Mouse (Mus musculus) adrenal gland, postnatal 14 days (tissue): ENCODE measurements at regions not wholly inside any gene's neighbourhood (a gene's known extent, or its start where the extent isn't known, plus 50 kb on each side); places are given as distances from the start of the nearest gene placed in this dataset.
A peak's percentile ranks its signal among the peaks of the same experiment; 100 is the strongest.

ENCODE experiments used
- DNase-seq: peaks from one replicate; pipeline ENCODE4 v3.0.0; 2021; ENCODE audit warnings: mixed read lengths

GRCm38 (mm10) chr8:116227003-116227402, 277.8 kb upstream of the Dynlrb2 start:
- no peak for DNase-seq

- DNase-seq, result no peak
Measured at GRCm38 (mm10) chr8:116223235-116223634, 281.5 kb upstream of the Dynlrb2 start.

DNA sequence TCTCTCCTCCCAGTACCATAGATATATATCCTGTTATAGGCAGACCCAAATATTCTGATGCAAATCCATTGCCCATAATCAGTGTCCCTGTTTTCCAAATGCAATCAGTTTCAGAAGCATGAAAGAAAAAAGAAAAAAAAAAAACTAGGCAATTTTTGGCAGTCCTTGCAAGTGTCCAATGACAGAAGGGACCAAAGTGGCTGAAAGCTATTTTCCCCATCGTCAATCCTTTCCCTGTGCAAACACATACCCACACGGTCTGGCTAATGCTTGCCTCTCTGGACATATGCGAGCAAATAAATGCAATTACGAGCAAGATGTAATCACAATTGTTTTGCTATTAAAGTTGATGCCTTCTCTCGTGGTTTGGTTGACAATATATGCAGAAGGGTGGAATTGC, 288.9 kb upstream of the Dynlrb2 start:
- no peak for DNase-seq

- DNase-seq, result no peak
Measured at GRCm38 (mm10) chr8:116215286-116215860, 289.4 kb upstream of the Dynlrb2 start.

DNA sequence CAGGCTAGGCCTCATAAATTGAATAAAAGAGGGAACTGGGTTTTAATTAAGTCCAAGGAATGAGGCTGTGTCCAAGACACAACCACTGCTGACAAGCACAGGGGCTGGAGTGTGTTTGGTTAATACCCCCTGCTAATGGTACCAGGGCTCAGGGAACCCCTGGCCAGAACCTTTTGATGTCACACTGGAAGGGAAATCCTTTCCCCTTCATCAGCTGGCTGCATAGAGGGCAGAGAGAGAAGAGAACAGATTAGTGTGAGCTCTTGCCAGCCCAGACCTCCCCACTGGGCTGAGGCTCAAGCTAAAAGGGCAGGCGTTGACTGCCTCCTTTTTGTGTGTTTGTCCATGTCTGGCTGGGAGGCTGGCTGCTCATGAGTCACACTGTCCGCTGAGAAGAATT, 301.1 kb upstream of the Dynlrb2 start:
- DNase-seq, result no peak

- no peak for DNase-seq
Measured at GRCm38 (mm10) chr8:116200459-116200999, 304.2 kb upstream of the Dynlrb2 start.

DNA sequence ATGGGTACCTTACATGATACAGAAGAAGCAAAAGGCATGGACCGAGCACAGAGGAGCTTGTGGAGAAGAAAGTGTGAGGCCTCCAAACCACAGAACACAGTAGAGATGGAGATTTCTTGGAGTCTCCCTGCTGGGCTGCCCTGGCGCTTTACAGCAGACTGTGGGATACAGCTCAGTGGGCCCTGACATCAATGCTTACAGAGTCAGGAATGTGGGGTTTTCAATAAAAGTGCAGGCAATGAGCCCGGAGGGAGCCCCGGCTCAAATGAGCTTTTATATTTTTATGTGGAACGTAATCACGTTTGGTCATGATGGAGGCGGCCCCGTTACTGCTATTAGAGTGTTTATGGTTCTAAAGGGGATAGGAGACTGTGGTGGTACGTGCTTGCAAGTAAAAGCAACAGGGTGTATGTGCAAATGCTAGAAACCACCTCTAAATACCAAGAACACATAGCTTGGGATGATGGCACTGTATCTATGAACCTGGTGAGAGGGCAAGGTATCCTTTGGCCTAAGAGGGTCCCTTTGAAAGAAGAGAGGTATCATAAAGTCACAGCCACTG, 308.1 kb upstream of the Dynlrb2 start:
- DNase-seq, result no peak

DNA sequence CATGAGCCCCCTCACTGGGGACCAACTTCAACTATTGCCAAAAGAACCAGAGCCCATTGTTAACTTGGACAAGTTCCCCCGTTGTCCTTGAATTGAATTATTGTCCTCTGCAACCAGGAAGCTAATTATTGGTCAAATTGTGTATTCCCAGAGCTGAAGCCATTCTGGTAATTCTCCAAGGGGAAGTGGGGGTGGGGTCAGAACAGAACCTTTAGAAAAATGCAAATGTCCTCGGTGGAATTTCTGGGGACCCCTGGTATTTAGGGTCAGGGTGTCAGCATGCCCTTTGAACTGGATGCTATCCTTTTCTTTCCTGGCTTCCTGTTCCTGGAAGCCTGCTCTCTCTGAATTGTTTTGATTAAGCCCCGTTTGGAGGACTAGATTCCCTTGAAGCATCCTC, 312.7 kb upstream of the Dynlrb2 start:
- DNase-seq, result peak; percentile 10

- DNase-seq, result peak; percentile 26
Measured at GRCm38 (mm10) chr8:116185206-116185605, 319.6 kb upstream of the Dynlrb2 start.

- DNase-seq, result no peak
Measured at GRCm38 (mm10) chr8:116184241-116184640, 320.5 kb upstream of the Dynlrb2 start.

GRCm38 (mm10) chr8:116177946-116178345, 326.8 kb upstream of the Dynlrb2 start:
- DNase-seq, result peak; percentile 4

- DNase-seq, result no peak
Measured at GRCm38 (mm10) chr8:116174891-116175290, 329.9 kb upstream of the Dynlrb2 start.

DNA sequence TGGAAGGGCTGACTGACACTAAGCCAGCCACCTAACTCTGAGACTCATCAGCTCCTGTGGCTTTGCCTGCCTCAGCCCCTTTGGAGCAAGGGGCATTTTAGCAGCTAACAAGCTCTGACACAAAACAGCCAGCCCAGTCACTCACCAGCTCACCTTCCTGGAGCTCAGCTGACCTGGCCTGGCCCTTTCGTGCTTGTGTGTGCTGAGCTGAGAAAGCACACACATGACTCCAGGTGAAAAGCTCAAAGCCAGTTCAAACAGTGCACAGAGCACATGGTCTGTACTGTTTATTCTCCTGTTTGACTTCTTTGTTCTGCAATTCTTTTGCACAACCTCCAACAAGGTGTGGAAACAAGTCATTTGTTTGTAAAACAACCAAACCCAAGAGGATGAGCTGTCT, 330.8 kb upstream of the Dynlrb2 start:
- DNase-seq, result no peak

DNA sequence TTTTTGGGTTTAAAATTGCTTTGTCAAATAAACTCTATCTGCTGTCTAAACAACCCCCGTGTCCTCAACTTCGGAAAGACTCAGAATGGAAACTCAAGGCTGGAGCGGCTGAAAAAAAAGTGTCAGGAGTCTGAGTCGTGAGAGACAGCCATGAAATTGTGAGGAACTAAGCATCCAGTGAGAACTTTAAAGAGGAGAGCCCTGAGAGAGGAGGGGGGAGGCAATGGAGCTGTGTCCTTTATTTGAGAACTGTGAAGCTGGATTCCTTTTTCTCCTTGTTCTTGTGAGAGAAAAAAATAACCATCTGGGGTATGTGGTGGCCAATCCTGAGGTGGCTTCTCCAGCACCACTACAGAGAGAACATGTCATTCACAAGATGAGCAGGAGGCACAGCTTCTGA, 336.9 kb upstream of the Dynlrb2 start:
- DNase-seq, result no peak

DNA sequence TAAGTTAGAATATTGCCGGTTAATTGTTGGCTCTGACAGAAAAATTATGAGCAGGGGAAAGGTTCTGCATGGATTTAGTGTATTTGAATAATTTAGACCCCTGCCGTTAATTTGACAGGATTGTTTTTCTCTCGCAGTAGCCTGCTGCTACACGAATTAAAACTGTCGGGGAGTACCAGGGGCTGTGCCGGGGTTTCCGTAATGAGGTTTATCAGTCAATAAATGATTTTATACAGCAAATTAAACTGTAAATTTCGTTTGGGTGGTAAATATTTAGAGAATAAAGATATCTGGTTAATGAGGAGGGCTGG, 339.8 kb upstream of the Dynlrb2 start:
- DNase-seq, result no peak

DNA sequence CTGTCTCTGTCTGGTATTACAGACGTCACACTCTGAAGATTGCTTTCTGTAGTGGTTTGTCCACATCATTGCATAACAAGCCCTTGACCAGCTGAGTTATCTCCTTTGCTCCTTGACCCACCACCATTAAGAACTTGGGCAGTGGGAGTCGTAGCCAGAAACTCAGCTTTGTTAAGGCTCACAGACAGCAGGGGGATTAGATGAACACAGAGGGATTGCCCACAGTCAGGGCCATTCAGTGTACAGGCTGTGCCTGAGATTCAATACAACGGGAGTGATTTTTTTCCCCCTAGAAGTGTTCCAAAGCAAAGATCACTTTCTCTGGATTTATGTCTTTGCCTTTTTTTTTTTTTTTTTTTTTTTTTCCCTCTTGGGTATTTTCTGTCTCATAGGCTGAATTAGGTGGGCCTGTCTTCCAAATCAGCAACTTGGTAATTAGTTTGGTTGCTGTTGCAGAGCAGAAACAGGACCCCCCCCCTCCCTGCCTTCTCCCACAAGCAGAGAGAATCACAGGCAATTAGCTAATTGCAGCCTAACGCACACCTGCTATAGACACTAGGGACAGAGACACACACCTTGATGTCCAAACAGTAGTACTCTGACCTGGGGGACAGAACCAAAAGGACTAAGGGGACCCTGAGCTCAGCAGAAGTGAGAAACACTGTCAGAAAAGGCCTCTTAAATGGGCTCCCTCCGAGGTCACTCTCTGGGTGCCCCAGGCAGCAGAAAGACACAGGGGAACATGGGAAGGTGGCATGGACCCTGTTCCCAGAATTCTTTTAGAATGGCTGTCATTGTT, 340.4 kb upstream of the Dynlrb2 start:
- no peak for DNase-seq

- DNase-seq, result no peak
Measured at GRCm38 (mm10) chr8:116160932-116161331, 343.8 kb upstream of the Dynlrb2 start.

DNA sequence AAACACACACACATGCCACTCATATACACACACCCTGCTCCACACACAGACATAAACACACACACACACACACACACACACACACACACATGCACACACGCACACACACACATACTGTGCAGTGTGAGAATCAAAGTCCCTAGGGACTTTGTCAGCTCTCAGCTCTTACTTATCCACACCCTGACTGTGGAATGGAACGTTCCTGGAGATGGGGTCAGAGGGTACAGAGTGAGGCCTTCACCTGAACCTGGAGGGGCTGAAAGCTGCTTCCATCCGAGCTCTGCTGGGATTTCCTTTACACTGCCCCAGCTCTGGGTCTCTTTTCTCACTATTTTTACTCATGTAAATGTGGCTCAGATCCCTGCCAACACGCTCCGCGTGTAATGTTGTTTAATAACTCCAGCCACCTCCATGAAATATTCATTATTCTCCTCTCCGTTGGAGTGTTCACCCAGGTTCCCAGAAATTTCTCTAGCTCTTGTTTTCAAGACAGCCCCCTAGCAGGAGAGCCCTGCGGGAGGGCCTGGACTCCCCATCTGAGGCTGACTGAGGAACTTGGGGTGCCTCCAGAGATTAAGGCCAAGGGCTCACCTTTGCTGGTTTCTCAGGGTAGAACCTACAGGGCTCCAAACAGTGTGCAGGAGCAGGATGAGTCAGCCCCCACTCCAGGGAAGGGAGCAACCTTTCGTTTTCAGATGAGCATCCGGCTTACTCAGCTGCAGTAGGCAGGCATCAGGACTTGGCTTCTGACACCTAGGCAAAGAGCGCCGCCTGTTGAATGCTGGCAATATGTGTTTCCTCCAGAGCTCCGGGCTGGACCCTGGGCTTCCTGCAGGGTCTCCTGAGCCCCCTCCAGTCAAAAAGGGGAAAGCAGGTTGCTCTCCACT, 360.8 kb upstream of the Dynlrb2 start:
- peak; percentile 81 for DNase-seq

- no peak for DNase-seq
Measured at GRCm38 (mm10) chr8:116141363-116141762, 363.4 kb upstream of the Dynlrb2 start.

GRCm38 (mm10) chr8:116139934-116140333, 364.8 kb upstream of the Dynlrb2 start:
- DNase-seq, result no peak

- DNase-seq, result no peak
Measured at GRCm38 (mm10) chr8:116137765-116138164, 367.0 kb upstream of the Dynlrb2 start.

GRCm38 (mm10) chr8:116133503-116133902, 371.3 kb upstream of the Dynlrb2 start:
- no peak for DNase-seq

DNA sequence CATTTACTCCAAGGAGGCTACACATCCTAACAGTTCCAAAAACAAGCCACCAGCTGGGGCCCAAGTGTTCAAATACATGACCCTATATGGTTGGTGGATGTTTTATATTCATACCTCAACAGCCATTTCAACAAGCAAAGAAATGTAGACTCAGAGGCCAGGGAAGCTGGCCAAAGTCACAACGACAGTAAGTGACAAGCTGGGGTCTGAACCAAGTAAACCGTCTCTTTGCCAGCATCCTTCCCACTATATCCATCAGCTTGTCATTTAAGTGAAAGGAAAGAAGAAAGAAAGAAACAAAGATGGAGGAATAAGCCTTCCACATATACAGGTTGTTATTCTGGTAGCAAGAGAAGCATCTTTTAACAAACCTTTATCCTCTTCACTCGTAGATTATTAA, 371.7 kb upstream of the Dynlrb2 start:
- DNase-seq, result no peak
